Mouse (Mus musculus) embryo, embryonic 11.5 days (tissue): ENCODE data around the gene Ctdnep1.

Experiments used
- DNase-seq: peaks from one replicate; pipeline ENCODE4 v3.0.0-alpha.2; 2012; ENCODE audit warnings: low read depth, low spot score

Gene Ctdnep1

GRCm38 (mm10) chr11:70029130-70029801 is 48.3 kb downstream of the Ctdnep1 start:
- DNase-seq: peak; percentile 90

GRCm38 (mm10) chr11:70029829-70030550 is 49.0 kb downstream of the Ctdnep1 start:
- no peak for DNase-seq

GRCm38 (mm10) chr11:70030651-70031320 is 49.8 kb downstream of the Ctdnep1 start:
- no peak for DNase-seq

GRCm38 (mm10) chr11:70031321-70031670 is 50.3 kb downstream of the Ctdnep1 start:
- DNase-seq: no peak

- DNase-seq: no peak
Observed at GRCm38 (mm10) chr11:70038174-70038573, 57.2 kb downstream of the Ctdnep1 start.

- no peak for DNase-seq
Observed at GRCm38 (mm10) chr11:70039631-70040030, 58.7 kb downstream of the Ctdnep1 start.

- no peak for DNase-seq
Observed at GRCm38 (mm10) chr11:70040184-70040583, 59.2 kb downstream of the Ctdnep1 start.
